Mouse (Mus musculus) urinary bladder, postnatal 14 days (tissue): ENCODE measurements around the gene Erbb4.

Experiments used
- DNase-seq: peaks from one replicate; pipeline ENCODE4 v3.0.0; 2021; ENCODE audit warnings: low spot score

Gene Erbb4

DNA sequence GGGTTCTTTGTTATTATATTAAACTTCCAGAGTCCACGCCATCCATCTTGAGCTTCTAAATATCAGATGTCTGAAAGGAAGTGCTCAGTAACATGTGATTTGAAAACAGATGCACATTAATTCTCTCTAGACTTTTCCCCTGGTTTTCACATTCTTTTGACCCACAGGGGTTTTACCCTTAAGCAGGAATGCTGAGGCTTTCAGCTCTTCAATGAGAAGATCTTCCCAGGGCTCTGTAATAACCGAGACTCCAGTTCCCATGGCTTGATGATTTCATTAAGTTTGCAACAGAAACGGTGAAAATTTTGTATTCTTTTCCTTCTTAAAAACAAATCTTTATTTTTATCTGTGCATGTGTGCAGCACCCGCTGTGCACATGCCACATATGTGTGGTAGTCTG is 1051.4 kb downstream of the Erbb4 start:
- no peak for DNase-seq

- DNase-seq = no peak
Measured at GRCm38 (mm10) chr1:68054715-68055114, 1053.1 kb downstream of the Erbb4 start.

DNA sequence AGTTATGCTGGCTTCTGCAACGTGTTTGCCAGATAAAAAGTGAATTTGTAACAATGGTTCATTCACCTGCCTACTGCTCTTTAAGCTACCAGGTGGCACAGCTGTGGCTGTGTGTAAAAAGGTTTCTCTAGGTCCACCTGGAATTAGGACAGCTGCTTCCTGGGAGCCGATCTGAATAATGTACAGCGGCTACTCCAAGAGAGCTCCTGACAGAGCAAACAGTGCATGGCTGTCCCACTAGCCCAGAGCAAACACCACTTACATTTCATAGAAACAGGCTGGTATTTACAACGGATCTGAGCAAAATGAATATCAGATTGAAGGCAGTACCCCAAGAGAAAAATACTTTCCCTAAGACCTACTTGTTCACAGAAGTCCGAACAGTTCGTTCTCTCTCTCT is 1058.0 kb downstream of the Erbb4 start:
- no peak for DNase-seq

DNA sequence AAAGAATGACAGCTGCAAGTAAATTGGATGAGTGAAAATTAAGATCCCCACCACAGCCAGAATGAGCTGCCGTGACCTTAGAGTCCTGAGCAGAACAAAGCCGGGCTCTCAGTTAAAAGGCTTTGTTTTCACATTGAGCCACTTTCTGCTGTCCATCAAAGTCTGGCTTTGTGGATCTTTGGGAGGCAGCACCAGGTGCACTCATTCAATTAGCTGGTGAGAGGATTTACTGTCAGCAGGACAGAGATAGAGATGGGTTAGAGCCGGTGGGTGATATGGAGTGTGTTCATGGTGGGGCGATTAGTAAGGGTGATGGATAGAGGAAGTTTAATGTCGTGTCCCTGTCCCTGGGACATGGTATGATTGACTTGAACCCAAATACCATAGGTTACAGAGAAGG is 1060.7 kb downstream of the Erbb4 start:
- no peak for DNase-seq

- DNase-seq = no peak
Measured at GRCm38 (mm10) chr1:68046551-68046970, 1061.3 kb downstream of the Erbb4 start.

DNA sequence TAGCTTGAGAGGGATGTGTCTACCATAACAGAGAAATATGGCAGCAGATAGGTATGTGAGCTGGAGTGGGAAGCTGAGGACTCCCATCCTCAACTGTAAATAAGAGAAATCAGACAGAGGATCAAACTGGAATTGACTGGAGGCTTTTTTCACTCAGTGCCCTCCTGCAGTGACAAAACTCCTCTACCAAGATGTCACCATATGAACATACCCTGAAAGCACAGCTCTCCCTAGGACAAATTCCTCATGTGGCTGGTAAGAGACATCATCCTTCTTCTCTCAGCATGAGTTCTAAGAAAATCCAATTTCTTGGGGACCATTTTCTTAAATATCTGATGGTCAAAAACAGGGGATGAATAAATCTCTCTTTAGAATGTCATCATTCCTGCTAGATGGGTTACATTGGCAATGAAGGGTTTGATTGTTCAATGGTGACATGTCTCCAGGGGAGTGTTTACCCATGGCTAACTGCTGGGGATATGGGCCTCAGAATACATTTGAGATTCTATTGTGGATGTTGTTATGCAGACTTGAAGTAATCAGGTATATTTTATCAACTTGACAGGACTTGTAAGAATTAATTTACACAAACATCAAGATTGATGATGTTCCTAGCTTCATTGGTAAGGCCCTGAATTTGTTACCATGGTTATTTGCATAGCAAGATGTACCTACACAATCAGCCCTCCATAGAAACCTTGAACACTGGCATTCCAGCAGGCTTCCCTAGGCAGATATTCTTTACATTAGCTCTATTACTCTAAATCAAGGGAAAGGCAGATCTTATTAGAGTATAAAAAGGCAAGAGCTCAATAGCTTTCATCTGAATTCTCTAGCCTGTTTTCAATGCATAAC is 1083.5 kb downstream of the Erbb4 start:
- DNase-seq = no peak

DNA sequence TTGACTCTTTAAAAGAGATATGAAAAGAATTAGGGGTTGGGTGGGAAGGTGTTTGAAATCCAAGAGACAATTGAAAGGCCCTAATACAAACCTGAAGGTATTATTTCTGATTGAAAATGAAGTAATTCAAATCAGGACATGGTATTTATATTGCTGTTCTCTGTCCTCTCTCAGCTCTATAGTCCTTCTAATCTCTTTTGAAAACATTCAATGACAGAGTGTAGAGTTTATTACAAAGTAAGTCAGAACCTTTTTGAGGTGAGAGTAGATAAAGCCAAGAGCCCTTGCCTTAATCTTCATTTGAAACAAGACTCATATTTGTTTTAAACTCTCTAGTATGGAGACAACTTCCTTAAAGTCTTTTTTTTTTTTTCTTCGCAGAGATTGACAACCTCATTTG is 1087.8 kb downstream of the Erbb4 start:
- no peak for DNase-seq

DNA sequence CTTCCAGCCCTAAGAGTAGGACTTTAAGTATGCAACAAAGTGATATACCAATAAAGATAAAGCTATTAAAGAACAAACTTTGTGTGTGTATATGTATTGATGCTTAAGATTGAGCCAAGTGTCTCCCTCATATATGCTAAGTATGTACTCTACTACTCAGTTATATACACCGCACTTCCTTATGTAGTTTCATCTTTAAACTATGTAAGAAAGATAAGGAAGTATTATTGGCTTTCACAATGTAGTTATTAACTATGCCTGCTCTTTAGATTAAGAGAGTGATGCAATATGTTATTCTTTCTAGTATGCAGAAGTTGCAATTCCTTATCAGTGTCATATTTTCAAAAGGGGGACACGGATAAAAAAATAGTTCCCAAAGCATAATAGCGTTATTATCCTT is 1088.2 kb downstream of the Erbb4 start:
- DNase-seq = no peak
